Mouse (Mus musculus): ENCODE measurements around the gene Nckap5. TPM values are rescaled to one million over a fixed set of nuclear protein-coding genes. Genes with fewer than 3 reads are reported as not detected.

Gene Nckap5
- polyA plus RNA-seq, 1 experiment from 2014 or later: 1.1 TPM

GRCm38 (mm10) chr1:126339250-126339649, 491.3 kb downstream of the Nckap5 start:
- ATAC-seq: no peak
- H3K36me3 ChIP-seq (replicated peaks; ENCODE audit: insufficient read depth, low read length): no peaks in the 10 kb centered on the region
- H3K9me3 ChIP-seq (ENCODE audit: low read length): no peaks in the 10 kb centered on the region
- no peak overlapping the region for H3K9ac ChIP-seq (replicated peaks)
- no peaks in the 10 kb centered on the region for H3K4me1 ChIP-seq (ENCODE audit: insufficient read depth)
- 71% methylated on average over 3 of the region's 3 CpGs for WGBS (ENCODE audit: insufficient replicate concordance)
- H3K4me2 ChIP-seq (ENCODE audit: low read depth, low read length): no peak overlapping the region
- TF ChIP-seq CTCF (IDR thresholded peaks at IDR 0.05; ENCODE audit: low read depth): no peak
- no peak for TF ChIP-seq EP300 (IDR thresholded peaks at IDR 0.05; ENCODE audit: low read depth)
- H3K27me3 ChIP-seq (ENCODE audit: insufficient read depth, low read length): no peaks in the 10 kb centered on the region
- DNase-seq: no peak
- H3K4me3 ChIP-seq (ENCODE audit: low read depth, low read length): no peak overlapping the region
- H3K27ac ChIP-seq (ENCODE audit: low read depth): no peak overlapping the region

GRCm38 (mm10) chr1:126334202-126334601, 496.4 kb downstream of the Nckap5 start:
- H3K4me3 ChIP-seq (ENCODE audit: low read depth, low read length): no peak overlapping the region
- ATAC-seq (no peak), DNase-seq (no peak)
- TF ChIP-seq EP300 (IDR thresholded peaks at IDR 0.05; ENCODE audit: low read depth): no peak
- TF ChIP-seq CTCF (IDR thresholded peaks at IDR 0.05; ENCODE audit: low read depth): no peak
- no peak overlapping the region for H3K4me2 ChIP-seq (ENCODE audit: low read depth, low read length)
- no peaks in the 10 kb centered on the region for H3K9me3 ChIP-seq (ENCODE audit: low read length)
- no peaks in the 10 kb centered on the region for H3K36me3 ChIP-seq (replicated peaks; ENCODE audit: insufficient read depth, low read length)
- WGBS (ENCODE audit: insufficient replicate concordance): 49% methylated on average over 4 of the region's 4 CpGs
- no peaks in the 10 kb centered on the region for H3K27me3 ChIP-seq (ENCODE audit: insufficient read depth, low read length)
- H3K4me1 ChIP-seq (ENCODE audit: insufficient read depth): no peaks in the 10 kb centered on the region
- H3K27ac ChIP-seq (ENCODE audit: low read depth): no peak overlapping the region
- H3K9ac ChIP-seq (replicated peaks): no peak overlapping the region

GRCm38 (mm10) chr1:126332026-126332425, 498.6 kb downstream of the Nckap5 start:
- Histone ChIP-seq H3K9ac (replicated peaks) (no peak overlapping the region), H3K27me3 (ENCODE audit: insufficient read depth, low read length) (no peaks in the 10 kb centered on the region), H3K4me2 (ENCODE audit: low read depth, low read length) (no peak overlapping the region), H3K4me3 (ENCODE audit: low read depth, low read length) (no peak overlapping the region), H3K36me3 (replicated peaks; ENCODE audit: insufficient read depth, low read length) (no peaks in the 10 kb centered on the region), H3K27ac (ENCODE audit: low read depth) (no peak overlapping the region), H3K4me1 (ENCODE audit: insufficient read depth) (no peaks in the 10 kb centered on the region), H3K9me3 (ENCODE audit: low read length) (no peaks in the 10 kb centered on the region)
- WGBS (ENCODE audit: insufficient replicate concordance): 66% methylated on average over 2 of the region's 2 CpGs
- TF ChIP-seq EP300 (IDR thresholded peaks at IDR 0.05; ENCODE audit: low read depth) (no peak), CTCF (IDR thresholded peaks at IDR 0.05; ENCODE audit: low read depth) (no peak)
- no peak for ATAC-seq
- no peak for DNase-seq

GRCm38 (mm10) chr1:126320696-126321095, 509.9 kb downstream of the Nckap5 start:
- no peaks in the 10 kb centered on the region for H3K36me3 ChIP-seq (replicated peaks; ENCODE audit: insufficient read depth, low read length)
- no peak for ATAC-seq
- DNase-seq: no peak
- no peaks in the 10 kb centered on the region for H3K4me1 ChIP-seq (ENCODE audit: insufficient read depth)
- H3K9me3 ChIP-seq (ENCODE audit: low read length): no peaks in the 10 kb centered on the region
- no peak overlapping the region for H3K9ac ChIP-seq (replicated peaks)
- no peak overlapping the region for H3K4me2 ChIP-seq (ENCODE audit: low read depth, low read length)
- WGBS (ENCODE audit: insufficient replicate concordance): 64% methylated on average over 1 of the region's 1 CpGs
- no peaks in the 10 kb centered on the region for H3K27me3 ChIP-seq (ENCODE audit: insufficient read depth, low read length)
- H3K27ac ChIP-seq (ENCODE audit: low read depth): no peak overlapping the region
- TF ChIP-seq CTCF (IDR thresholded peaks at IDR 0.05; ENCODE audit: low read depth) (no peak), EP300 (IDR thresholded peaks at IDR 0.05; ENCODE audit: low read depth) (no peak)
- no peak overlapping the region for H3K4me3 ChIP-seq (ENCODE audit: low read depth, low read length)

- H3K9me3 ChIP-seq (ENCODE audit: low read length): no peaks in the 10 kb centered on the region
- H3K4me3 ChIP-seq (ENCODE audit: low read depth, low read length): no peak overlapping the region
- no peak overlapping the region for H3K9ac ChIP-seq (replicated peaks)
- no peaks in the 10 kb centered on the region for H3K36me3 ChIP-seq (replicated peaks; ENCODE audit: insufficient read depth, low read length)
- no peaks in the 10 kb centered on the region for H3K4me1 ChIP-seq (ENCODE audit: insufficient read depth)
- DNase-seq (no peak), ATAC-seq (peak; percentile 94)
- no peaks in the 10 kb centered on the region for H3K27me3 ChIP-seq (ENCODE audit: insufficient read depth, low read length)
- 45% methylated on average over 11 of the region's 11 CpGs for WGBS (ENCODE audit: insufficient replicate concordance)
- H3K27ac ChIP-seq (ENCODE audit: low read depth): peak overlapping the region; percentile 44; the same call in 1 of the 2 replicates
- H3K4me2 ChIP-seq (ENCODE audit: low read depth, low read length): 0 out of 2 replicates have a peak overlapping the region, but pooled peaks have one; percentile 3
- peak; percentile 94 for TF ChIP-seq EP300 (IDR thresholded peaks at IDR 0.05; ENCODE audit: low read depth)
- TF ChIP-seq CTCF (IDR thresholded peaks at IDR 0.05; ENCODE audit: low read depth): no peak
Measured at GRCm38 (mm10) chr1:126317874-126318607, 512.6 kb downstream of the Nckap5 start.

- 68% methylated on average over 4 of the region's 4 CpGs for WGBS (ENCODE audit: insufficient replicate concordance)
- H3K27ac ChIP-seq (ENCODE audit: low read depth): no peak overlapping the region
- no peak for TF ChIP-seq CTCF (IDR thresholded peaks at IDR 0.05; ENCODE audit: low read depth)
- no peak for TF ChIP-seq EP300 (IDR thresholded peaks at IDR 0.05; ENCODE audit: low read depth)
- no peaks in the 10 kb centered on the region for H3K27me3 ChIP-seq (ENCODE audit: insufficient read depth, low read length)
- H3K4me2 ChIP-seq (ENCODE audit: low read depth, low read length): no peak overlapping the region
- ATAC-seq: peak; percentile 16; the same call in 1 of the 2 replicates
- no peaks in the 10 kb centered on the region for H3K36me3 ChIP-seq (replicated peaks; ENCODE audit: insufficient read depth, low read length)
- H3K9me3 ChIP-seq (ENCODE audit: low read length): no peaks in the 10 kb centered on the region
- H3K9ac ChIP-seq (replicated peaks): no peak overlapping the region
- DNase-seq: no peak
- no peaks in the 10 kb centered on the region for H3K4me1 ChIP-seq (ENCODE audit: insufficient read depth)
- no peak overlapping the region for H3K4me3 ChIP-seq (ENCODE audit: low read depth, low read length)
Measured at GRCm38 (mm10) chr1:126317345-126317744, 513.3 kb downstream of the Nckap5 start.

Measured in liver, postnatal 0 days (tissue).